Mouse (Mus musculus) myocyte (in vitro differentiated cells): Measurements from ENCODE around the gene 1700029P11Rik. TPM values are rescaled to one million over a fixed set of nuclear protein-coding genes. Genes with fewer than 3 reads are reported as not detected.

Experiments used
- H3K27me3 ChIP-seq: one replicate; pipeline ENCODE4 v1.6.1; 2011; ENCODE audit not compliant: control insufficient read depth, insufficient read depth, insufficient read length
- H3K36me3 ChIP-seq: one replicate; pipeline ENCODE4 v1.6.1; 2011; ENCODE audit not compliant: control insufficient read depth, insufficient read depth
- H3K4me2 ChIP-seq: one replicate; pipeline ENCODE4 v1.6.1; 2011; ENCODE audit warnings: low read depth, control low read depth
- H3K4me3 ChIP-seq: one replicate; pipeline ENCODE4 v1.5.1; 2011; ENCODE audit warnings: mild to moderate bottlenecking, control low read depth, moderate library complexity
- H3K79me2 ChIP-seq: one replicate; pipeline ENCODE4 v1.6.1; 2011; ENCODE audit not compliant: control insufficient read depth, insufficient read depth
- H3ac ChIP-seq: one replicate; pipeline ENCODE4 v1.6.1; 2011; ENCODE audit not compliant: control insufficient read depth, insufficient read length
- CEBPB ChIP-seq: IDR thresholded peaks from 2 replicates; pipeline ENCODE4 v1.6.1; 2011; ENCODE audit warnings: mild to moderate bottlenecking, moderate library complexity; ENCODE audit not compliant: poor library complexity, insufficient read depth, severe bottlenecking
- E2F4 ChIP-seq: IDR thresholded peaks from one replicate; pipeline ENCODE4 v1.6.1; 2011; ENCODE audit warnings: mild to moderate bottlenecking, control low read depth, moderate library complexity; ENCODE audit not compliant: insufficient read depth
- MAX ChIP-seq: IDR thresholded peaks from one replicate; pipeline ENCODE4 v1.6.1; 2011; ENCODE audit warnings: low read depth, mild to moderate bottlenecking, control low read depth
- MYOD1 ChIP-seq, 3 experiments: IDR thresholded peaks; one replicate each; pipeline ENCODE4 v1.6.1; 2011; ENCODE audit warnings: control low read depth in 2 of 3, low read depth in 2 of 3, mild to moderate bottlenecking in 2 of 3, moderate library complexity in 1 of 3; ENCODE audit not compliant: insufficient read length in 2 of 3, control insufficient read depth in 1 of 3
- MYOG ChIP-seq, 3 experiments: IDR thresholded peaks; one replicate each; pipeline ENCODE4 v1.6.1; 2011; ENCODE audit warnings: control low read depth in 2 of 3, low read depth in 2 of 3, mild to moderate bottlenecking in 2 of 3; ENCODE audit not compliant: insufficient read length in 2 of 3, control insufficient read depth in 1 of 3, insufficient read depth in 1 of 3
- POLR2A ChIP-seq: IDR thresholded peaks from one replicate; pipeline ENCODE4 v1.6.1; 2011; ENCODE audit warnings: low read depth, mild to moderate bottlenecking, control low read depth, moderate library complexity; ENCODE audit not compliant: insufficient read length
- POLR2AphosphoS2 ChIP-seq: IDR thresholded peaks from one replicate; pipeline ENCODE4 v1.6.1; 2011; ENCODE audit warnings: low read depth, control low read depth; ENCODE audit not compliant: insufficient read length
- REST ChIP-seq: IDR thresholded peaks from one replicate; pipeline ENCODE4 v1.6.1; 2011; ENCODE audit warnings: mild to moderate bottlenecking, control low read depth, moderate library complexity; ENCODE audit not compliant: insufficient read depth, insufficient read length
- SRF ChIP-seq: IDR thresholded peaks from one replicate; pipeline ENCODE4 v1.6.1; 2011; ENCODE audit warnings: low read depth; ENCODE audit not compliant: control insufficient read depth, insufficient read length
- TCF12 ChIP-seq: IDR thresholded peaks from one replicate; pipeline ENCODE4 v1.6.1; 2011; ENCODE audit warnings: mild to moderate bottlenecking, control low read depth; ENCODE audit not compliant: poor library complexity, insufficient read depth, severe bottlenecking
- TCF3 ChIP-seq: IDR thresholded peaks from one replicate; pipeline ENCODE4 v1.6.1; 2011; ENCODE audit warnings: low read depth, control low read depth; ENCODE audit not compliant: insufficient read length
- USF1 ChIP-seq: IDR thresholded peaks from one replicate; pipeline ENCODE4 v1.6.1; 2011; ENCODE audit warnings: low read depth, mild to moderate bottlenecking, control low read depth, moderate library complexity
- polyA plus RNA-seq: library from polyadenylated mRNA; unstranded; fragments of >200 nt; fragmentation: generic; extraction: Trizol; gene quantifications from one replicate; pipeline ENCODE4 v1.2.1, GENCODE M21; 2012; ENCODE audit warnings: missing spikeins

1700029P11Rik gene
- polyA plus RNA-seq, 1 experiment: not detected

DNA sequence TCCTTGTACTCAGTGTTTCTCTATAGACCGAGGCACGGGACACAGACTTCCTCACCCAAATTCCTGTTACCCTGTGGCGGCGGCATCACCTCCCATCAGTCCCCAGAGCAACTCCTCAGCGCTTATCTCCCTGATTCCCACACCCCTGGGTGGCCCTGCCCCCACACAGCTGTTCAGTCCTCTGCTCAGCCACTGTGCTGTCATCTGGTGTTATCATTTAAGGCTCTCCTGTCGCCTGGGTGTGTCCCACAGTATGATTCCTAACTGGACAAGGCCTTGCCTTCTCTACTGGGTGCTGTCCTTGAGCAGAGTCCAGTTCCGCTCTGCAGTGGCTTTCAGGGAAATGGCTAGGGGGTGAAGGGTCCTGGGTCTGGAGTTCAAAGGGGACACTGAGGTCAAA lies 10.2 kb downstream of the 1700029P11Rik start:
- H3ac ChIP-seq: no peak overlapping the region
- H3K36me3 ChIP-seq: peaks cover 11% of the 10 kb centered on the region
- TF ChIP-seq POLR2A: no peak
- TF ChIP-seq TCF3: peak; percentile 80
- TF ChIP-seq USF1: no peak
- TF ChIP-seq SRF: no peak
- peak; percentile 80 for TF ChIP-seq TCF12
- peak; percentile 23 for TF ChIP-seq POLR2AphosphoS2
- TF ChIP-seq MYOD1 (IDR thresholded peaks at IDR 0.05; ENCODE audit: control insufficient read depth in 1 of 3, insufficient read length in 2 of 3, low read depth in 2 of 3): peak; percentile 85 to 99 (median 93)
- peak; percentile 89 to 98 (median 92) for TF ChIP-seq MYOG (IDR thresholded peaks at IDR 0.05; ENCODE audit: control insufficient read depth in 1 of 3, insufficient read depth in 1 of 3, insufficient read length in 2 of 3, low read depth in 2 of 3)
- TF ChIP-seq REST: no peak
- no peak for TF ChIP-seq MAX
- no peaks in the 10 kb centered on the region for H3K27me3 ChIP-seq
- H3K4me3 ChIP-seq: no peak overlapping the region
- H3K79me2 ChIP-seq: no peaks in the 10 kb centered on the region
- peak overlapping the region; percentile 25 for H3K4me2 ChIP-seq

DNA sequence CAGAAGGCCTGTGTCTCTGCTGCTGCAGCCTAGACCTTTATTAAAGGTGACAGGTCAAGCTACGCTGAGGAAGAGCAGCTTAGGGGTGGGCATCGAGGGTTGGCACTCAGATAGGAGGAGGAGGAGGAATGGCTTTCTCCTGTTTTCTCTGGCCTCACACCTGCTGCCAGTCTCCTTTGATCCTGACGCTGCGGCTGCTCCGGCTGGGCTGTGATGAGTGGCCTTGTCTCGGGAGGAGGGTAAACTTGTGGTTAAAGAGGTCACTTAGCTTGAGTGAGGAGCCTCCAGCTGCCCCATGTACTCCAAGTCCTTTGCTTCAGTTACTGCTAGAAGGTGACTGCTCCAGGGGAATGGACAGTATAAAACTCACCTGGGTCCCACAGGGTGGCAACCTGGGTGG lies 13.7 kb downstream of the 1700029P11Rik start:
- TF ChIP-seq SRF (no peak), POLR2A (no peak), MYOG (IDR thresholded peaks at IDR 0.05; ENCODE audit: control insufficient read depth in 1 of 3, insufficient read depth in 1 of 3, insufficient read length in 2 of 3, low read depth in 2 of 3) (peak in 1 of 3 experiments; percentile 50), MYOD1 (IDR thresholded peaks at IDR 0.05; ENCODE audit: control insufficient read depth in 1 of 3, insufficient read length in 2 of 3, low read depth in 2 of 3) (peak in 1 of 3 experiments; percentile 82), POLR2AphosphoS2 (no peak), USF1 (no peak), TCF3 (no peak), REST (no peak), CEBPB (no peak), E2F4 (no peak)
- Histone ChIP-seq H3K79me2 (no peaks in the 10 kb centered on the region), H3K27me3 (no peaks in the 10 kb centered on the region), H3ac (no peak overlapping the region), H3K4me3 (no peak overlapping the region), H3K36me3 (peaks cover 34% of the 10 kb centered on the region), H3K4me2 (no peak overlapping the region)

GRCm38 (mm10) chr15:82004257-82004656 lies 23.9 kb downstream of the 1700029P11Rik start:
- Histone ChIP-seq H3K4me3 (no peak overlapping the region), H3ac (no peak overlapping the region), H3K4me2 (no peak overlapping the region), H3K27me3 (no peaks in the 10 kb centered on the region), H3K79me2 (no peaks in the 10 kb centered on the region), H3K36me3 (peaks cover 26% of the 10 kb centered on the region)
- no peak for TF ChIP-seq TCF3
- TF ChIP-seq MAX: no peak
- no peak for TF ChIP-seq TCF12
- TF ChIP-seq E2F4: no peak
- TF ChIP-seq POLR2A: no peak
- TF ChIP-seq CEBPB: no peak
- no peak for TF ChIP-seq SRF
- TF ChIP-seq MYOD1 (IDR thresholded peaks at IDR 0.05; ENCODE audit: control insufficient read depth in 1 of 3, insufficient read length in 2 of 3, low read depth in 2 of 3): no peak
- no peak for TF ChIP-seq POLR2AphosphoS2
- TF ChIP-seq REST: no peak
- no peak for TF ChIP-seq MYOG (IDR thresholded peaks at IDR 0.05; ENCODE audit: control insufficient read depth in 1 of 3, insufficient read depth in 1 of 3, insufficient read length in 2 of 3, low read depth in 2 of 3)
- no peak for TF ChIP-seq USF1

DNA sequence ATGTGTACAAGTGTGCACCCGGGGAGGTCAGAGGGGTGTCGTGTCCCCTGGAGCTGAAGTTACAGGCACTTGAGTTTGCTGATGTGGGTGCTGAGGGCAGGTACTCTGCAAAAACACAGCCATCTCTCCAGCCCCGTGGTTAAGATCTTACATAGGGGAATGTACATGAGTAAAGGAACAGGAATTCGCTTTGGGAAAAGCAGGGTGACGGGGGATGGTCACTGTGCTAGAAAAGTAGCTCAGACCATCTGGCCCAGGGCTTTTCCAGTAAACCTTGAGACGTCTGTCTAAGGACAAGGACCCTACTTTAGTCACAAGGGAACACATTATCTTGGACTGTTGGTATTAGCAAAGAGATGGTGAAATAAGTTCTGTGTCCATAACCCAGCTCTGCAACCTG lies 31.6 kb downstream of the 1700029P11Rik start:
- Histone ChIP-seq H3ac (no peak overlapping the region), H3K4me2 (peak overlapping the region; percentile 18), H3K79me2 (peaks cover 32% of the 10 kb centered on the region), H3K27me3 (no peaks in the 10 kb centered on the region), H3K36me3 (peaks cover 6% of the 10 kb centered on the region), H3K4me3 (no peak overlapping the region)
- TF ChIP-seq MAX (no peak), SRF (no peak), USF1 (no peak), CEBPB (no peak), TCF12 (no peak), E2F4 (no peak), MYOD1 (IDR thresholded peaks at IDR 0.05; ENCODE audit: control insufficient read depth in 1 of 3, insufficient read length in 2 of 3, low read depth in 2 of 3) (no peak), POLR2A (no peak), REST (no peak)

DNA sequence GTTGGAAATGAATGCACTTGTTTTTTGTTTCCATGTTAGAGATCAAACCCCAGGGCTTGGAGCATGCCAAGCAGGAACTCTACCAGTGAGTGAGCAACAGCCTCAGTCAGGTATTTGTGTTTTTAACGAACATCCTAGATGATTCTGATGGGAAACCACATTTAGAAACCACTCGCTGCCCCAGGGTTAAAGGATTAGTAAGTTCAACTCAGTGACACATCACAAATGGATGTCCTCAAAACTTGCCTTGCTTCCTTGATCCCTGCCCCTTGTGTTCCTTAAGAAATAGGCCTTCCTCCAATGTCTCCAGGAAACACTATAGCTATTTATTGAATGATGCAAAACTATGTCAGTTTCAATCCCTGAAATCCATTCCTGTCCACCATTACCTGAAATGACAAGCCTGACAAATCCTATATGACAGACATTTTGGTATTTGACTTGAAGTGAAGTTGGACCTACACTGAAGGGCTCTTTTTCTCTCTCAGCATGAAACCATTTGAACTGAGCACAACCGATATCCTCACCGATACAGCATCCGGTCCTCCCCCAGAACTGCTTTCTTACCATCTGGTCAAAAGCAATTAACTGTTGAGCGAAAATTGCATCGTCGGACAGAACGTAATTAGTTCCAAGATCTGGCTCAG lies 34.5 kb downstream of the 1700029P11Rik start:
- Histone ChIP-seq H3K4me2 (peak overlapping the region; percentile 85), H3K27me3 (no peaks in the 10 kb centered on the region), H3K36me3 (peaks cover 4% of the 10 kb centered on the region), H3K79me2 (peaks cover 34% of the 10 kb centered on the region), H3ac (peak overlapping the region; percentile 58), H3K4me3 (peak overlapping the region; percentile 80)
- TF ChIP-seq MYOG (IDR thresholded peaks at IDR 0.05; ENCODE audit: control insufficient read depth in 1 of 3, insufficient read depth in 1 of 3, insufficient read length in 2 of 3, low read depth in 2 of 3) (no peak), POLR2AphosphoS2 (peak; percentile 7)
